Mouse (Mus musculus): ENCODE measurements at regions not wholly inside any gene's neighbourhood (a gene's known extent, or its start where the extent isn't known, plus 50 kb on each side); places are given as distances from the start of the nearest gene placed in this dataset.
A peak's percentile ranks its signal among the peaks of the same experiment; 100 is the strongest.

- no peaks in the 10 kb centered on the region for H3K36me3 ChIP-seq (ENCODE audit: control insufficient read depth, insufficient read depth, low read length, poor library complexity, severe bottlenecking)
These were observed 273.1 kb downstream of the Atp23 start for GRCm38 (mm10) chr10:126628057-126628456.

GRCm38 (mm10) chr10:126625466-126625865 is 275.7 kb downstream of the Atp23 start:
- no peak for DNase-seq (ENCODE audit: low read depth, low spot score)
- Histone ChIP-seq H3K27me3 (ENCODE audit: control insufficient read depth, insufficient read depth, low read length, poor library complexity, severe bottlenecking) (no peaks in the 10 kb centered on the region), H3K36me3 (ENCODE audit: control insufficient read depth, insufficient read depth, low read length, poor library complexity, severe bottlenecking) (no peaks in the 10 kb centered on the region)

More at GRCm38 (mm10) chr10:126628057-126628456, 273.1 kb downstream of the Atp23 start:
- H3K27me3 ChIP-seq (ENCODE audit: control insufficient read depth, insufficient read depth, low read length, poor library complexity, severe bottlenecking) = no peaks in the 10 kb centered on the region
- no peak for DNase-seq (ENCODE audit: low read depth, low spot score)

DNA sequence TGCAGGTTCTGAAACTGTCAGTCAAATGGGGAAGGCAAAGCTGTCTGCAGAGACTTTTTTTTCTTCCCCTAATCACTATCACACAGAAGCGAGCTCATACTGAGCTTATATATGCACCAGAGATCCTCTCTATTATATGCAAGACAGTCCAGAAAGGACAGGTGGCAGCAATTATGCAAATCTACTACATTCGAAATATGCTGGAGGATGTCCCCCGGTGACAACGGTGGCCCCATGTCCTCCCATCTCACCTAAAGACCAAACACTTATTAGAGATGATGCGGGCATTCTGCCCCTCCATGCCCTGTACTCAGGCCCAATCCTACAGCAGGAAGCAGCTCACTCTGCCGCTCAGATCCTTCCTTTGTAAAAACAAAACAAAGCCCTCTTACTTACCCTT is 280.4 kb downstream of the Atp23 start:
- no peak for DNase-seq (ENCODE audit: low read depth, low spot score)
- H3K36me3 ChIP-seq (ENCODE audit: control insufficient read depth, insufficient read depth, low read length, poor library complexity, severe bottlenecking) = no peaks in the 10 kb centered on the region
- H3K27me3 ChIP-seq (ENCODE audit: control insufficient read depth, insufficient read depth, low read length, poor library complexity, severe bottlenecking) = no peaks in the 10 kb centered on the region

GRCm38 (mm10) chr10:126619970-126620369 is 281.2 kb downstream of the Atp23 start:
- no peak for DNase-seq (ENCODE audit: low read depth, low spot score)
- H3K27me3 ChIP-seq (ENCODE audit: control insufficient read depth, insufficient read depth, low read length, poor library complexity, severe bottlenecking) = no peaks in the 10 kb centered on the region
- no peaks in the 10 kb centered on the region for H3K36me3 ChIP-seq (ENCODE audit: control insufficient read depth, insufficient read depth, low read length, poor library complexity, severe bottlenecking)

DNA sequence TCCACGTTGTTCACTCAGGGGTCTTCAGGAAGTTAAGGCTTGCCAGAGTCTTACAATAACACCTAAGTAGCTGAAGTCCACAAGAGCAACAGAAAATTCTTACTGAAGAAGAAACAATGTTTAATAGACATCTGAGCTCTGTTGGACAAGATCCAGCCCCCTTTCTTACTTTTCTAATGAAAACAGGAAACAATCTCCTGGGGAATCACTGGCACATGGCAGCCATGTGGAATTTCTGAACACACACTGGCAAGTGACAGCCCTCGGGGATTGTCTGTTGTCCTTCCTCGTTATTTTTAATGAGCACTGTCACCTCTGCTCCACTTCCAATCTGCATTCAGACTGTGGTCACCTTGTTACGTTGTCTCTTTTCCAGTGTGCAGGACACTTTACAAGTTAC is 288.9 kb downstream of the Atp23 start:
- Histone ChIP-seq H3K27me3 (ENCODE audit: control insufficient read depth, insufficient read depth, low read length, poor library complexity, severe bottlenecking) (no peaks in the 10 kb centered on the region), H3K36me3 (ENCODE audit: control insufficient read depth, insufficient read depth, low read length, poor library complexity, severe bottlenecking) (no peaks in the 10 kb centered on the region)
- no peak for DNase-seq (ENCODE audit: low read depth, low spot score)

DNA sequence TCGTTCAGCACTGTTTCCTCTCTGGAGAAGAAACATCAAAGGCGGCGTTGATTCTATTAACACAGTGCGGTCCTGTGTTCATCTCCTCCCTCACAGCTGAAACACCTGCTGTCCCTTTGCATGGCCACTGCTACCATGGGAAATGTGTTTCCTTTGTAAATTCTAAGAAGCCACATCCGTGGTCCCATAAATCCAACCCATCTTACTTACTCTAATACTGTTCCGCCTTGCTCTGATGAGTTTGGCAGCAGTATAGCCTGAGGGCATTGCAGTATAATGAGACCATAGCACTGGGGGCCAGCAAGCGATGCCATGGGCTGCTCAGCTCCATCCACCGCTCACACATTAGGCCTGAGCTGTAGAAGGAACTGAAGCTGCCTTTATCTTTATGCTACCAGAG is 290.6 kb downstream of the Atp23 start:
- Histone ChIP-seq H3K36me3 (ENCODE audit: control insufficient read depth, insufficient read depth, low read length, poor library complexity, severe bottlenecking) (no peaks in the 10 kb centered on the region), H3K27me3 (ENCODE audit: control insufficient read depth, insufficient read depth, low read length, poor library complexity, severe bottlenecking) (no peaks in the 10 kb centered on the region)
- DNase-seq (ENCODE audit: low read depth, low spot score) = no peak

- no peaks in the 10 kb centered on the region for H3K27me3 ChIP-seq (ENCODE audit: control insufficient read depth, insufficient read depth, low read length, poor library complexity, severe bottlenecking)
- DNase-seq (ENCODE audit: low read depth, low spot score) = no peak
These were observed 301.5 kb downstream of the Atp23 start for GRCm38 (mm10) chr10:126599686-126600085.

GRCm38 (mm10) chr10:126568155-126568554 is 333.0 kb downstream of the Atp23 start:
- DNase-seq (ENCODE audit: low read depth, low spot score) = no peak
- no peaks in the 10 kb centered on the region for H3K27me3 ChIP-seq (ENCODE audit: control insufficient read depth, insufficient read depth, low read length, poor library complexity, severe bottlenecking)
- H3K36me3 ChIP-seq (ENCODE audit: control insufficient read depth, insufficient read depth, low read length, poor library complexity, severe bottlenecking) = no peaks in the 10 kb centered on the region

More at GRCm38 (mm10) chr10:126599686-126600085, 301.5 kb downstream of the Atp23 start:
- no peaks in the 10 kb centered on the region for H3K36me3 ChIP-seq (ENCODE audit: control insufficient read depth, insufficient read depth, low read length, poor library complexity, severe bottlenecking)

- H3K36me3 ChIP-seq (ENCODE audit: control insufficient read depth, insufficient read depth, low read length, poor library complexity, severe bottlenecking) = no peaks in the 10 kb centered on the region
- DNase-seq (ENCODE audit: low read depth, low spot score) = no peak
- H3K27me3 ChIP-seq (ENCODE audit: control insufficient read depth, insufficient read depth, low read length, poor library complexity, severe bottlenecking) = no peaks in the 10 kb centered on the region
These were observed 335.8 kb downstream of the Atp23 start for GRCm38 (mm10) chr10:126565326-126565725.

DNA sequence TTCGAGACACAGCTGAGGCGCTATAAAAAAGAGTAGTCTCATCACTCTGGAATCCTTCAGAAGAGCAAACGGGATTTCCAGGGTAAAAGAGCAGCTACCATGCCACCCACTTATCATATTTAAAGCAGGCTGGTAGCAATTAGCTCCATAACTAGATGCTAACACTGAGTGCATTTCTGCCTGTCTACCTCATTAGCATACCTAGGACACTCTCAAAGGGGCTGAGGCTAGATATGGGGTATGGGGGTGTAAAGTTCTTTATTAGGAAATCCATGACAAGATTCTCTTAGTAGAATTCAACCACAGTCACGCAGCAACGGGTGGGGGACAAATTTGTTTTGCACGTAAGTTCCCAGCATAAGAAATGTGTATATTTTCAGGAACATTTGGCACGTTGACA is 346.1 kb downstream of the Atp23 start:
- Histone ChIP-seq H3K27me3 (ENCODE audit: control insufficient read depth, insufficient read depth, low read length, poor library complexity, severe bottlenecking) (no peaks in the 10 kb centered on the region), H3K36me3 (ENCODE audit: control insufficient read depth, insufficient read depth, low read length, poor library complexity, severe bottlenecking) (no peaks in the 10 kb centered on the region)
- no peak for DNase-seq (ENCODE audit: low read depth, low spot score)

- H3K36me3 ChIP-seq (ENCODE audit: control insufficient read depth, insufficient read depth, low read length, poor library complexity, severe bottlenecking) = no peaks in the 10 kb centered on the region
- no peak for DNase-seq (ENCODE audit: low read depth, low spot score)
- no peaks in the 10 kb centered on the region for H3K27me3 ChIP-seq (ENCODE audit: control insufficient read depth, insufficient read depth, low read length, poor library complexity, severe bottlenecking)
These were observed 369.2 kb downstream of the Atp23 start for GRCm38 (mm10) chr10:126531950-126532349.

- DNase-seq (ENCODE audit: low read depth, low spot score) = peak; percentile 62
- no peaks in the 10 kb centered on the region for H3K36me3 ChIP-seq (ENCODE audit: control insufficient read depth, insufficient read depth, low read length, poor library complexity, severe bottlenecking)
- H3K27me3 ChIP-seq (ENCODE audit: control insufficient read depth, insufficient read depth, low read length, poor library complexity, severe bottlenecking) = no peaks in the 10 kb centered on the region
These were observed 369.8 kb downstream of the Atp23 start for GRCm38 (mm10) chr10:126531368-126531767.

GRCm38 (mm10) chr10:126528801-126529200 is 372.4 kb downstream of the Atp23 start:
- DNase-seq (ENCODE audit: low read depth, low spot score) = no peak
- Histone ChIP-seq H3K27me3 (ENCODE audit: control insufficient read depth, insufficient read depth, low read length, poor library complexity, severe bottlenecking) (no peaks in the 10 kb centered on the region), H3K36me3 (ENCODE audit: control insufficient read depth, insufficient read depth, low read length, poor library complexity, severe bottlenecking) (no peaks in the 10 kb centered on the region)

GRCm38 (mm10) chr10:126526186-126526585 is 375.0 kb downstream of the Atp23 start:
- no peaks in the 10 kb centered on the region for H3K27me3 ChIP-seq (ENCODE audit: control insufficient read depth, insufficient read depth, low read length, poor library complexity, severe bottlenecking)
- H3K36me3 ChIP-seq (ENCODE audit: control insufficient read depth, insufficient read depth, low read length, poor library complexity, severe bottlenecking) = no peaks in the 10 kb centered on the region
- DNase-seq (ENCODE audit: low read depth, low spot score) = no peak

DNA sequence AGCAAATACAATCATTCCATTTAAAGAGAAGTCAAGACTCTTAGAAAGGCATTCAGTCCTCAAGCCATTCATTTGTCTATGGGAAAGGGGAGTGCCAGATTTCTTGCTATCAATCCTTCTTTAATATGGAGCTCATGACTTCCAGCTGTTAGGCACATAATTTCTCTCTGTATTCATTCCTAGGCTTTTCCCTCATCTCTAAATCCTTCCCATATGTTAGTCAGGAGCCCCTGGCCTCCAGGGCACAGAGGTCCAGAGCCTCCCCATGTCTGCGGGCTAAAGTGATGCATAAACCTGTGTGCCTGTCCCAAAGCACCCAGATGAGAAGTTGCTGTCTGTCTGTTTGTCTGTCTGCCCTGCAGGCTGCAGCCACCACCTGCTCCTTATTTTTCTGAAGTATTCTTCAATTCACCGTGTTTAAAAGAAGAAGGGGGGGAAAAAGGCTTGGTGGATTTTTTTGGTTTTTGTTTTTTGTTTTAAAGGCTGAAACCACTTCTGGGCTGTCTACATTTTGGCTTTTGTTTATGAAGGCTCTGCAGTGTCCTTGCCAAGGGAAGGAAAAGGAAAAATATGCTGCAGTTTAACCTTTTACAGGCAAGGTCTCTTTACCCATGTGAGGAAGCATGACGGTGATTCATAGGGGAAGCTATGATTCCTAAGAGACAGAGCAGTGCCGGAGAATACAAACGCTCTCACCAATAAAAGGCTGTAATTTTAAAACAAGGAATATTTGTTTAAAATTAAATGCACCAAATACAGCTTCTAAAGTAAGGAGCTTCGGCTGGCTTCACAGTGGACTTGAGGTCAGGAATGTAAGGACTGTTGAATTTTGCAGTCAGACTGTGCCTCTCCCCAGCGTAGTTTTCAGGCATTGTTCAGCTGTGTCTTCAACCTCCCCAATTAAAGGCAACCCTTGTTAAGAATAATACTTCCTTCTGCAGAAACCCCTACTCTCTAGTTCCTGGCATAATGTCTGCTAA is 379.0 kb downstream of the Atp23 start:
- Histone ChIP-seq H3K36me3 (ENCODE audit: control insufficient read depth, insufficient read depth, low read length, poor library complexity, severe bottlenecking) (no peaks in the 10 kb centered on the region), H3K27me3 (ENCODE audit: control insufficient read depth, insufficient read depth, low read length, poor library complexity, severe bottlenecking) (no peaks in the 10 kb centered on the region)
- no peak for DNase-seq (ENCODE audit: low read depth, low spot score)
